Mouse (Mus musculus) fibroblast of lung, adult 2 months (primary cell): ENCODE measurements at regions not wholly inside any gene's neighbourhood (a gene's known extent, or its start where the extent isn't known, plus 50 kb on each side); places are given as distances from the start of the nearest gene placed in this dataset.
"Not testable (repeated sequence)": the region's sequence is repeated elsewhere in the genome, so short reads cannot be mapped to it uniquely, and the experiment has no call there.

ENCODE experiments used
- DNase-seq: peaks from one replicate; pipeline ENCODE4 v3.0.0-alpha.2; 2011; ENCODE audit warnings: low read depth

DNA sequence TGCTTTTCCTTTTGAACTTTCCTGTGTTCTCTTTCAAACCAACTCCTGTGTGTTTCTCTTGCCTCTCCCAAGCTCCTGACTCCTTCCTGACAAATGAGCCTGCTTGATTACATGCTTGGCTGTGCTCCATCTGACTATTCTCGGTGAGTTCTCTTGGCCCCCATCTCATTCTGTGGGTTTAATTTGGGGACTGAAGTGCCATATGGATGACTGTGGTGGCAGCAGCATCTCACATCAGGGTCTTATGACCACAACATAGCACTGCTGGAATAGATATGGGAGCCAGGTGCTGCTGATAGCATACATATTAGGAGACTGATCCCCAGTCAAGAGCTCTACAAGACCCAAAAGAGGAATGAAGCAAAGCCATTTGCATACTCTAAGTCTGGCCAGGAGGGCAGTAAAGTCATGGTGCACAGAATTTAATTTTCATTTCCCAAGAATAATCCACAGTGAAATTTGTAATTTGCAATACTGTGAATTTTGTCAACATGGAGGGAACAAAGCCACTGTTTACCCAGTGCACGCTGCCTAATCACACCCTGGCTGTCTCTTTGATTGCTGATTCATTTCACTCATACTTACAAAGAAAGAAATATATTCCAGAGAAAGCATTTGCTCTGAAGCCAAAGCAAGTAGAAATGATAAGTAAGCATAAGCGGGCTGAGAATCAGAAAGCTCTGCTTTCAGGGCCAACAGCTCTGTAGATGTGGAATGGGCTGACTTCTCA, 1478.4 kb upstream of the Gm7489 start:
- no peak for DNase-seq

DNA sequence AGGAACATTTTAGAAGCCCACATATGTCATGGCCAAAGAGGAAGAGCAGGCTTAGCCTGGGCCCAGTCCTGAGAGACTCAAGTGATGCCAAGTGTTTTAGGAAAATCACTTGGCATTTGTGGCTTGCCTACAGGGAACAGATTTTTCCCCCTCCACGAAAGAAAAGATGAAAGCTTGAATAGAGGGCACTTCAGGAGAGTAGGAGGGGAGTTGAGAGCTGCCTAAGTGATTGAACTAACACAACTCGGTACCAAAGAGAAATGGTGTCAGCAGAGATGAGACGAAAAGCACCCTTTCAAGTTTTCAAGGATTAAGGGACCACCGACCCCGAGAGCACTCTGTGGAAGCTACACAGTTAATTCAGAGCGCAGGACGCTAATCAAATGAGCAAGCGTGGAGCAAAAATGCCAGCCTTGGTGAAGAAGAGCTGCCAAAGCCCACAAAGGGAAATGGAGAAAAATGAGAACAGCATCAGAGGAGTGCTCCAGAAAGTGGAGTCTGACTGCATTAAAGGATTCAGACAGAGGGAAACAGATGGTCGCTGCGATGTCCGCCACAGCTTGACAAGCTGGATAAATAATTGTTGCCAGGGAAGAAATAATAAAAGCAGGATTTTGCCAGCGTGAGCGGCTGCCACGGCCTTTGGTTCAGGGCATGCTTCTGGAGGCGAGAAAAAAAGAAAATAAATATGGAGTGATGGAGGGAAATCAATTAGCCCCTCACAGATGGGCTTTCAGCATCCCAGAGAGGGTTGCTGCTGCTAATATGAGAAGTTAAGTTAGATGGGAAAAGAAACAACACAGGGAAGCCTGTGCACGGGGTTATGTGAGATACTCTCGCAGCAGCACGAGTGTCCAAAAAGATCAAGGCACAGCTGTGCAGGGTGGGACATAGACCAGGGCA, 1471.6 kb upstream of the Gm7489 start:
- DNase-seq = no peak

DNA sequence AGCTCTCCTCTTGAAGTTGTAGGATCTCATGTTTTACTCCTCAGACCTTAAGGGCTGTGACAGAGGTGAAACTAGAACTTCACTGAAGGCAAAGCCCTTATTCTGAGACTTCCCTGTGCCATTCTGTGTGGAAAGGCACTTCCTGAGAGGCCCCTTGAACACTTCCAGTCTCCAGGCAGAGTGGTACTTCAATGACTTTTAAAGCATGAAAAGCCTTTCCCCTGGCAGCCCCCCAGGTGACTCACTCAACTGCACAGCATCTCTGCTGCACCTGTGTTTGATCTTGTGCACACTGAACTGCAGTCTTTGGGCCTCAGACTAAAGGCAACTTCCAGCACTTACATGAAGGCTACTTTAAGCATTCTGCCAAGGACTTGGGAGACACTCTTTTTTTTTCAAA, 1458.7 kb upstream of the Gm7489 start:
- no peak for DNase-seq

DNA sequence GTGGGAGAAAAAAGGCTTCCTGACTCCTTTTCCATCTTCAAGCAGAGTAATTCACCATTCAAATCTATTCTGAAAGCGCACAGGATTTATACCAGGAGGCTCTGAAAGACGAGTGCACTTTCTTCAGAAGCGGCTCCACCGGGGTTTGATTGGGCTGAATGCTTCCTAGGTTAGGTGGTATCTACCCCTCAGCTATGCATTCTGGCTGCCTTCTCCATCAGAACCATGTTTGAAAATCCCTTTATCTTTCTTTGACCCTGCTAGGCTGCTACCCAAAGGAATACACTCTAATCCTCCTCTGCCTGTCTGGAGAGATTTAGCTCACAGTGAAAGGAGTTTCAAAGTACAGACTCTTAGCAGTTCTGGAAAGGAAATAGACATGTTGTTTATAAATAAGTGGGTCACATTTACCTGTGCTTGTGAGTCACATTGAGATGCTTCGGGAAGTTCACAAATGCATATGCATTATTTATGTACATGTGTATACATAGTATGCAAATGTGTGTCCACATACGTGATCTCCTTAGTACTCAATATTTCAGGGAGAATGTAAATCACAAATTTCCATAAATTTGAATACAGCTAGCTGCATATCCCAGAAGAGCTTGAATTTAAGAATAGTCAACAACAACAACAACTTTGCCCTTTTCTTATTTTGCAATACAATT, 1454.1 kb upstream of the Gm7489 start:
- no peak for DNase-seq

DNA sequence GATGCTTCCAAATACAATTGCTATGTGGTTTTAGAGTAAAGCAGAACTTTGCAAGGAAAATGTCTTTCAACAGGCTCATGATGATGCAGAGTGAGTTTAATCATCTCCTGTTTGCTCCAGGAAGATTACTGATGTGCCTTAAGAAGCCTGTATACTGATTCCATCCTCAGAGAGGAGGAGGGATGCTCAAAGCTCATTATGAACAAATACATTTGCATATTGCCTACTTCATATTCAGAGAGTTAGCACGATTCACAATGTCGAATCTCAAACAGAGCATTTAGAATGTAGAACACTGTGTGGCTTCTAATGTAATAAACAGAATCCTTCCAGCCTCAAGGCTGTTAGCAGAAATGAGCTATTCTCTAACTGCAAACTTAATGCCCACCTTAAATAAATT, 1451.1 kb upstream of the Gm7489 start:
- DNase-seq = no peak

DNA sequence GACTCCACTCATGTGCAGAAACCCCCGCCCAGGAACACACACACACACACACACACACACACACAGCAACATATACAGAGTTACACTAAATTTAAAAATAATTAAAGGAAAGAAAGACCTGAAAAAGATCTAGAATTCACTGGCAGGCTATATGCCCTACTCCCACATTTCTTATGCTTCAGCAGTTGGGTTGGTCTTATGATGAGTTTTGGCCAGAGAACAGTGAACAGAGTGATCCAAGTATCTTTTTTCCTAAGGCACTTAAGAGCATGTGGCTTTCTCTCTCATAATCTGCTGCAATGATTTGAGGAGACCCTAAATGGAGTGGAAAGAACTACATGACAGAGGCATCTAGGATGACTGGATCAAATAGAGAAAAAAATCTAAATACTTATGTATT, 1446.3 kb upstream of the Gm7489 start:
- DNase-seq = no peak

DNA sequence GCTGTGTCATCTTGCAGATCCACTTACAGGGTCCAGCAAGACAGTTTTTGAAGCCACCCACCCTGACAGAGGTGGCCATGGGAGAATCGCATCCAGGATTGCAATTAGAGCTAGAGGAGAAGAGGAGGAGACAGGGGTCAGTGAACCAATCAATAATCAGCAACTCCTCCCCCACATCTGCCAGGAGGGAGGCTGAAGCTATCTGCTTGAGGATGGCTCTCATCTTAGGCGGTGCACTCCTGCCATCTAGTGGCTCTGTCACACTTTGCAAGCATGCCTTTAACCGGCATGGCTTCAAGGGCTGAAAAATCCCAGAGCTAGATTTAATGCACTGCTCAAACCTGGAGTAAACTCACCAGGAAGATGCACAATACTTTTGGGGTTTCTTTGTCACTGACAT, 1425.9 kb upstream of the Gm7489 start:
- peak; percentile 34 for DNase-seq

DNA sequence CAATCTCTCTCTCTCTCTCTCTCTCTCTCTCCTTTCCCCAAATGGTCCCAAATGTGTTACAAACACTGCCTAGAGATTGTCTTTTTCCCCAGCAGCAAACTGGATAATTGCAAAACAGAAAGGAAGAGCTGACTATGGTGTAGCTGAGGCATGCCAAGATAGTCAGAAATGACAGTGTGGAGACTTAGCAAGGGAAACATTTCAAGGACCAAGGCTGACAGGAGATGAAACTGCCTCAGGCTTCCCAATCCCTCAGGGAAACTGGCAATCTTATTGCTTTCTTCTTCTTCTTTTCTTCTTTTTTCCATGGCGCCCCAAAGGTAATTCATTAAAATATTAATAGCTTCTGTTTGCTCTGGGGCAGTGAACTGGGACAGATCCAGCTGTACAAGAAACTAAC, 1425.4 kb upstream of the Gm7489 start:
- DNase-seq = no peak

DNA sequence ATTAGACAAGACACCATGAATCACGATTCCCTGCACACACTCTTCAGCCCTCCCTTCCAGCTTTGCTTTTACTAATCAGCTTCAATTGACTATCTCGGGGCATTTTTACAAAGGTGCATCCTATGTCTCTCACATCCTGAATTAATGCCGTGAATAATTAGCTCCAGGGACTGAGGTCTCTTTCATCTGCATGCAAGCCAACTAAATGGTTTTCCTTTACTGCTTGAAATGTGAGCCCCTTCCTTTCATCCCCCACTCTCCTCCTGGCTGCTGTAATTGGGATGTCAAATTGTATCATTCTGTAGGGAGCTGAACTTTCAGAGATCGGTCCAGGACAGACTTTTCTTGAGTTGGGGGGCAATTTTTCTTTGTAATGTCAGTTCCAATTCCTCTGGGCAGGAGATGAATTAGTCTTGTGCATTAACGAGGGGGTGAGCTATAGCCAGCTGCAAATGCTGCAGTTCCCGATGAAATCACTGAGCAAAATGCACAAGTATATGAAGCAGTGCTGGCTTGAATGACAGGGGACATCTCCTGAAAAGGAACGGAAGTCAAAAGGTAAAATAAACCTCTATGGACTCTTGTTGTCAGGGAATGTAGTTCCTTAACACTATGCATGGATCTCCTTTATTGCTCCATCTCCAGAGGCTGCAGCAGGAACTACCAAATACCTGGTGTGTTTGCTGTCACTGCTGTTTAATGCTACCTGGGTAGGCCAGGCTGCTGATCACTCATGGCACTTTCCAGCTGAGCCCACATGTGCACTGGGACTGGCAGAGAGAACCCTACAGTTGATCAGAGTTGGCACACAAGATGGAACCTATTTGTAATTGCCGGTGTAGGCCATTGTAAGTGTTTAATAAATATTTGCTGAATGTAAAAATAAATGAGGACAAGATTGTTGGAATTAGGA, 1420.2 kb upstream of the Gm7489 start:
- DNase-seq = no peak

DNA sequence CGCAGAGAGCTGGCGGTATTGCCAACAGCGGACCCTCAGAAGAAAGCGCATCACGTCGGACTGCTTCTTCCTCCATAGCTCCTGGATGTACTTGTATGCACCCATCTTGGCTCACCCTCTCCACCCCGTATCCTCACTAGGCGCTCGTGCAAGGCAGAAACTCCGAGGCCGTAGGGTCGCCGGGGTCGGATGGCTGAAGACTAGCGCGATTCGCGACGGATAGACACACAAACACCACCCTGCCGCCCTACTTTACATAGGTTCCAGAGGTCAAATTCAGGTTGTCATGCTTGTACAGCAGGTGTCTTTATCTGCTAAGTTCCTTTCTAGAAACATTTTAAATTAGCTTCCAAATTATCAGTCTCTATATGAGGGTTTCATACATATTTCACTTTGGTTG, 1406.6 kb upstream of the Gm7489 start:
- DNase-seq = not testable (repeated sequence)

DNA sequence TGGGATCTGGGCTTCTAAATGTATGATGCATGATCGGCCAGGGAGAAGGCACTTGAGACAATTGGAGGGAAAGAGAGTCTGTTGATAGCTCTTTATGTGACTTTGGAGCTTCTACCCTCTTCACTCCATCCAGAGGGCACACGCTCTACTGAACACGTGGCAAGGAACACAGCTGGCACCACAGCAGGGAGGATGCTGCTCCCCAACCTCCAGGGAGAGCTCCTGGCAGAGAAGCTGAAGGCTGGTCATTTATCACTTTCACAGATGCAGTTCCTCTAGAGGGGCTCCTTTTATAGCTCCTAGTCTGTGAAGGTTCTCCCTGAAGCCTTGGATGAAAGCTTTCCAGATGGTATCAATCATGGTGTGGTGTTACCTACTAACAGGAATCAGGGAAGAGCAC, 1403.9 kb upstream of the Gm7489 start:
- no peak for DNase-seq

DNA sequence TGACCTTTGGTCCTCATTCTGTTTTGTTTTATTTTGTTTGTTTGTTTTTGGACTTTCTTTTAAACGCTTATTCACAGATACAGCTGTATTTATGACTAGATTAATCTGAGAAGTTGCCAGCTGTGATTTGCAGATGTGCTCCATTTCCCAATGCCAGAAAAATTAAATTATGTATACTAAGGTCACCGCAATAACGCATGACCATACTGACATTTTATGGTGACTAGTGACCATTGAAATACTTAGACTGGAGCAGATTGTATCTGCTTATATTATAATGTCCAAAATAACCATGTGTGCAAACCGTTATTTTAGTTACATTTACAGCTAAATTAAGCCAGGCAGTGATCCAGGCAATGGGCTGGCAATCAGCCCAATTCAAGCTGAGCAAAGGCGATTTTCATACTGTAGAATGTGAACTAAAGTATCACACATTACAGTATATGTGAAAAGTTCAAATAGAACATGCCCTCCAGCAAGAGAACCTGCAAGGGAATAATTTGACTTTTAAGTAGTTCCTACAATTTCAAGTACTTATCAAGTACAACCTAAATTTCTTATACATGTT, 1401.0 kb upstream of the Gm7489 start:
- no peak for DNase-seq

DNA sequence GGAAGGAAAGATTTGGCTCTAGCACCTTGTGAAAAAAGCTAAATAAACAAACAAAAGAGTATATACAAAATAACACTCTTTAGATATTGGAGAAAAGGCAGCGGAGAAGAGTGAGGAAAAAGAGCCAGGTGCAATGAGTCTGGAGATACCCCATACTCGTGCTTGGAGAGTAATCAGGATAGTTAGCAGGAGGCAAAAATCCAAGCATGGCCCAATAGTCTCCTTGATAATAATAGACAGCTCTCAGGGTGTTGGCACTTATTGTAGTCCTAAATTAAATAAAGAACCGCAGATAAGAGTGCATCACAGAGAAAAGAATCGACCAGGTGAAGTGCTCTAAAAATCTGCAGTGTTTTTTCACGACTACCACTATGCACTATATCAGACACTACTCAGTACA, 1400.4 kb upstream of the Gm7489 start:
- DNase-seq = no peak

DNA sequence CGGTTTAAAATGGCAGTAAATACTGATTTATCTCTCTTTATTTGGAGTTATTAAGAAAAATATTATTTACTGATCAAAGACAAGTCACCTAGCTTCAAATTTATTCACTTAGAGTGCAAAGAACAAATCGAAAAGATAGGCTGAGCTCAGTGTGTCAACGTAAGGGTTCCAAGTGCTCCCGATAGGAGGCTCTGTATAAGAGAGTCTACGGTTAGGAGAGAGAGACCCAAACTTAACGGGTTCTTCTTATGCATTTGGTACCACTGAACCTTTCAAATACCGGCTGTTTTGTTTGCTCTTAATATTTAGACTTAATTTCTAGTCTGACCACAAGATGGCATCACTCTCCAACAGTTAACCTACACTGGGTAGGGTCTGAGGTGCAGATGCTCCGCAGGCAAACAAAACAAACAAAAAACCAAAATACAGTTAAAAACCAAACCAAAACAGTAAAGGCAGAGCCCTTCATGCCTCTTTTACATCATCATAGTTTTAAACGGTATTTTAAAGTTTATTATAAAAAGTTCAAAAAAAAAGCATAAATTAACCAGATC, 1379.4 kb upstream of the Gm7489 start:
- DNase-seq = peak; percentile 17

DNA sequence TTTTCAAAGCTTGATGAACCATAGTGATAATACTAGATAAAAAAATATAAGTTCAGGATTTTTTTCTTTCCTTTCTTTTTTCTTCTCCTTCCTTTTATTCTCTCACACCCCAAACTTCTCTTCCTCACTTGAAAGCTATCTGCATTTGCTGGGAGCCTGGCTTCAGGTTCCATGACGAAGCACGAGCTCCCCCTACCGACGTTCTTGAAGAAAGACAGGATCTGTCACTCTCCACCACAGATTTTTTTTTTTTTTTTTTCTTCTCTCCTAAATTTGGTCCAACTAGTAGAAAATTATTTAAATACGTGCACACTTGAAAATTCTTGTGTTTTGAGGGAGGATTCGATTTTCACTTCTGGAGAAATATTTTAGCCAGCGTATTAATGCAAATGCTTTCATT, 1377.8 kb upstream of the Gm7489 start:
- DNase-seq = peak; percentile 9

DNA sequence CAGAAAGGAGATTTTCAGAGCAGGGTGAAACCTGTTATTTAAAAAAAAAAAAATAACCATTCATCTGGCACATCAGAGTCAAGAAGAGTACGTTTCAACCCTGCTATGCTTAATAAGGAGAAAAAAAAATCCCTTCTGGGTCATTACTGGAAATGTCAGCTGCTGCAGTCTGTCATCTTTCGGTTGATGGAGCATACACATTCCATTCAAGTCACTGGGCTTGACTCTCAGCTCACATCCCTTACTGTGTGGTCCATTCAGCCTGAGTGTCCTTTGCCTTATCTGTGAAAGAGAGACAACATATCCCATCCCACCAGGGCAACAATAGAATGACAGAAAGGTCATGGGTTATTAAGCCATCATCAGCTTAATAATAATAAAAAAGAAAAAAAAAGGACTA, 1376.1 kb upstream of the Gm7489 start:
- no peak for DNase-seq

DNA sequence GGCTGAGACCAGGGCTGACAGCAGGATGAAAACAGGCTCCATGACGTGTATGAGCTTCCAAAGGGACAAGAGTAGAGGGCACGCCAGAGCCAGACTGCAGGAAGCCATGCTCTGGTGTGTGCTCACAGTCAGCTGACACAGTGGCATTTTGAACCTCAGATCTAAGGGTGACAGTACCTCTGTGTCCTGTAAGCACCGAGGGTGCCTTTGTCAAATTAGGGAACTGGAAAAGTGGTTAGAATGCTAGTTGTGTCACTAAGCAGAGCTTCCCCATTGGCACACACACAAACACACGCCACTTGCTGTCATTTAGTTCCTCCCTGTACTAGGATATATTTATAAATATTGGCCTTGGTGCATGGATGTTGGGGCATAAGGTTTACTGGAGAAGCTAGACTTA, 1374.6 kb upstream of the Gm7489 start:
- no peak for DNase-seq

DNA sequence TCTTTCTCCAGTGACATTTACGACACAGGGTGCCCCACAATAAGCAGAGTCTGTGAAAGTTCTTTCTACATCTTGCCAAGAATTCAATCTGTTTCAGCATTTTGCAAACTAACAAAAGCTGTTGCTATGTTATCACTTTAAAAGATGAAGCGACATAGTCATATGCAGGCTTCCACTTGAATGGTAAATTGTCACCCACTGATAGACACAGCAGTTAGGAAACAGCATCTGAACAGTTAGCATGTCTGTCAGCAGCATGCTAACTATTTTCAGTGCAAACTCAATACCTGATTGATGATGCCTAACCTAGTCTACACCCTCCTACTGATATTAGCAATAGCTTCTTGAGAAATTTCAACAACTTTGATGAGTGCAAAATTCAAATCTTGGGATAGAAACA, 1348.1 kb upstream of the Gm7489 start:
- DNase-seq = no peak

DNA sequence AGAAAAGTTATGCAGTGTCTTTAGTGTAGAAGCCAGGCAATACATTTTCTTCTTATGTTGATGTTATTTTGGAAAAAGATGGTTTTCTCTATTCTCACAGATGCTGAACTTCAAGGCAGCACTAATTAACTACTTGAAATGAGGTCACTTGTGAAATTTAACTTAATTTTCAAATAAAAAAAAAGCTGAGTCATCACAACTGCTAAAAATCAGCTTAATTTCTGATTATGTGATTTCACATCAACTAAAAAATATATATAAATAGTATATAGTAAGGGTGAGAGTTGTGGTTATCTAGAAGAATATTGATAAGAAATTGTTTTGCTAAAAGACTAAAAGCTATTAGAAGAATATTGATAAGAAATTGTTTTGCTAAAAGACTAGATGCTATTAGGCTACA, 1326.0 kb upstream of the Gm7489 start:
- DNase-seq = no peak

DNA sequence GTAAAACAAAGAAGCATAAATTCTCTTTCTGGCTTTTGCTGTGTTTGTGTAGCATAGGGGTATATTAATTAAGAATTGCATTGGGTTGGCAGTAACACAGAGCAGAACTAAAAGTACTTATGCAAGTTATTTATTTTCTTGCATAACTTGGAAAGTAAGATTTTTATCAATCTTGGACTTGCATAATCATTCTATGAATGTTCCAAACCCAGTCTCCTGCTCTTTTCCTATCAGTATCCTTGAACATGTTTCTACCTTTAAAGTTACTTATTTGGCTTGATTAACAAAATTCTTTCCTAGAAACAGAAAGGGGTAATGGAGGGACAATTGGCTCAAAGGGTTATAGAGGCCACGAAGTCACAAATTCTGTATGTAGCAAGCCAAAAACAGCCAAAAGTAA, 1320.6 kb upstream of the Gm7489 start:
- no peak for DNase-seq

DNA sequence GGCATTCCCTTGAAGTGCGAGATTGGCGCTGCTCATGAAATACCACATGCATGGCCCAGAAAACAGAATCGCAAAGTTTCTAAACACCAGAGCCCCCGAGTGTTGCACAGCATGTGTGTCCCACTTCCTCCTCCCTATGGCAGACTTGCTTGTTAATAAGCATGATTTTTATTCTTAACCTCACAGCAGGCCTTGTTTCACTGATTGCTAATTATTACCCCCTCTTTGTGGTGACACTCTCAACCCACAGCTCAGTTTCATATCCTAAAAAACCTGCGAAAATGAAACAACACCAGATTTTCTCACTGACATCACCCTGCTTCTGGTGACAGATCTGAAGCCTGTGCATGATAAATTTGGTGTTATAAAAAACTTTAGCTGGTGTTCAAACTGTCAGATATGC, 1319.3 kb upstream of the Gm7489 start:
- no peak for DNase-seq
